Mouse (Mus musculus) left cerebral cortex, postnatal 10 days (tissue): ENCODE measurements at regions not wholly inside any gene's neighbourhood (a gene's known extent, or its start where the extent isn't known, plus 50 kb on each side); places are given as distances from the start of the nearest gene placed in this dataset.

Experiments used
- DNase-seq, 2 experiments: peaks; one replicate each; pipeline ENCODE4 v3.0.0; 2021 to 2022; ENCODE audit warnings: low spot score in 2 of 2, mixed read lengths in 1 of 2; ENCODE audit errors: extremely low spot score in 1 of 2
- intact Hi-C: fragments of 180-260 bp; cut with DNase I; formaldehyde crosslinking; loops from one replicate; pipeline ENCODE4 v1.15.1; 2025

- intact Hi-C loops: no loop called here
- DNase-seq: no peak
Observed at GRCm38 (mm10) chr12:77654282-77654681, 416.4 kb downstream of the Fut8 start.

- no peak for DNase-seq
- intact Hi-C loops: no loop called here
Observed at GRCm38 (mm10) chr12:77657060-77657459, 419.1 kb downstream of the Fut8 start.

GRCm38 (mm10) chr12:77657878-77658277 is 420.0 kb downstream of the Fut8 start:
- DNase-seq: no peak
- intact Hi-C loops: no loop called here

- intact Hi-C loops: loop anchor here (10.0 kb wide), 1 partner anchor 88 kb away; no protein-coding TSS in a partner anchor
- DNase-seq: no peak
Observed at GRCm38 (mm10) chr12:77663180-77663579, 425.3 kb downstream of the Fut8 start.

- DNase-seq: no peak
- intact Hi-C loops: loop anchor here (10.0 kb wide), 1 partner anchor 89 kb away; no protein-coding TSS in a partner anchor
Observed at GRCm38 (mm10) chr12:77663665-77664374, 425.9 kb downstream of the Fut8 start.

- no peak for DNase-seq
- intact Hi-C loops: loop anchor here (2.0 to 10.0 kb wide), 3 partner anchors 92 to 659 kb away; no protein-coding TSS in a partner anchor
Observed at GRCm38 (mm10) chr12:77666411-77666810, 428.5 kb downstream of the Fut8 start.

GRCm38 (mm10) chr12:77667151-77667874 is 429.4 kb downstream of the Fut8 start:
- intact Hi-C loops: loop anchor here (2.0 to 10.0 kb wide), 3 partner anchors 93 to 660 kb away; no protein-coding TSS in a partner anchor

GRCm38 (mm10) chr12:77667875-77668204 is 429.9 kb downstream of the Fut8 start:
- DNase-seq: peak; percentile 56 to 76
- intact Hi-C loops: loop anchor here (2.0 to 10.0 kb wide), 3 partner anchors 93 to 661 kb away; no protein-coding TSS in a partner anchor

More at GRCm38 (mm10) chr12:77667151-77667874, 429.4 kb downstream of the Fut8 start:
- no peak for DNase-seq

- no peak for DNase-seq
- intact Hi-C loops: no loop called here
Observed at GRCm38 (mm10) chr12:77670531-77670930, 432.6 kb downstream of the Fut8 start.

GRCm38 (mm10) chr12:77674352-77674751 is 436.4 kb downstream of the Fut8 start:
- intact Hi-C loops: no loop called here
- no peak for DNase-seq

- DNase-seq: peak in 1 of 2 experiments; percentile 38
- intact Hi-C loops: no loop called here
Observed at GRCm38 (mm10) chr12:77674755-77675154, 436.8 kb downstream of the Fut8 start.

- intact Hi-C loops: no loop called here
- no peak for DNase-seq
Observed at GRCm38 (mm10) chr12:77678040-77678439, 440.1 kb downstream of the Fut8 start.

GRCm38 (mm10) chr12:77694101-77694500 is 456.2 kb downstream of the Fut8 start:
- no peak for DNase-seq
- intact Hi-C loops: no loop called here

GRCm38 (mm10) chr12:77696039-77696631 is 458.2 kb downstream of the Fut8 start:
- intact Hi-C loops: no loop called here

GRCm38 (mm10) chr12:77696662-77697061 is 458.7 kb downstream of the Fut8 start:
- intact Hi-C loops: no loop called here
- DNase-seq: no peak

More at GRCm38 (mm10) chr12:77696039-77696631, 458.2 kb downstream of the Fut8 start:
- no peak for DNase-seq

- intact Hi-C loops: no loop called here
Observed at GRCm38 (mm10) chr12:77698088-77698487, 460.2 kb downstream of the Fut8 start.

GRCm38 (mm10) chr12:77699896-77700605 is 462.1 kb downstream of the Fut8 start:
- DNase-seq: no peak
- intact Hi-C loops: no loop called here

More at GRCm38 (mm10) chr12:77698088-77698487, 460.2 kb downstream of the Fut8 start:
- peak in 1 of 2 experiments; percentile 28 for DNase-seq

- intact Hi-C loops: no loop called here
- DNase-seq: no peak
Observed at GRCm38 (mm10) chr12:77715506-77715905, 477.6 kb downstream of the Fut8 start.

- no peak for DNase-seq
- intact Hi-C loops: no loop called here
Observed at GRCm38 (mm10) chr12:77715979-77716378, 478.1 kb downstream of the Fut8 start.
